14 mouse cellular contexts compared by ENCODE assay signal in genomic region chr12:110438367-110438973, GRCm38 (mm10). TPM values are rescaled to one million over a fixed set of nuclear protein-coding genes. Genes with fewer than 3 reads are reported as not detected.
DNase-seq lines count a peak whose midpoint lies in the region; ATAC-seq and TF ChIP-seq lines count a peak whose summit lies in the region.
"Had no signal": no experiment of that assay in that cellular context is flagged by ENCODE, and none has a peak within 500 bp of the region (broad histone marks: within the 10 kb centered on the region; RNA-seq: fewer than 3 reads in every experiment).

No protein-coding gene starts in this region.

- no peak overlapping the region for H3K9ac ChIP-seq in forebrain, postnatal 0 days
- H3K9ac ChIP-seq in forebrain, embryonic 12.5 days: no peak overlapping the region
- H3K9ac ChIP-seq in stomach, postnatal 0 days (ENCODE audit: low read length): no peak overlapping the region
- H3K9ac ChIP-seq: limb, embryonic 13.5 days; neural tube, embryonic 15.5 days; stomach, embryonic 15.5 days had no signal

- no peak for ATAC-seq in forebrain, postnatal 0 days
- no peak for ATAC-seq in forebrain, embryonic 12.5 days (ENCODE audit: low FRiP score)
- ATAC-seq in inflammation-experienced regulatory T-cells, adult 6 months: peak; percentile 38
- no peak for ATAC-seq in stomach, postnatal 0 days (ENCODE audit: low FRiP score, low TSS enrichment)

- H3K27ac ChIP-seq in forebrain, postnatal 0 days (ENCODE audit: low read depth, low read length): no peak overlapping the region
- H3K27ac ChIP-seq in forebrain, embryonic 12.5 days: no peak overlapping the region
- no peak overlapping the region for H3K27ac ChIP-seq in thymus, adult 2 months (ENCODE audit: control insufficient read depth, insufficient read depth, low read length)
- H3K27ac ChIP-seq in stomach, postnatal 0 days (replicated peaks): no peak overlapping the region
- H3K27ac ChIP-seq: limb, embryonic 13.5 days; neural tube, embryonic 15.5 days; stomach, embryonic 15.5 days had no signal

- H3K27me3 ChIP-seq in forebrain, postnatal 0 days (ENCODE audit: insufficient read depth, low read length): no peaks in the 10 kb centered on the region
- peaks cover 11% of the 10 kb centered on the region; the same call in 1 of the 2 replicates for H3K27me3 ChIP-seq in forebrain, embryonic 12.5 days
- no peaks in the 10 kb centered on the region for H3K27me3 ChIP-seq in thymus, adult 2 months (ENCODE audit: control insufficient read depth, insufficient read depth, low read length)
- H3K27me3 ChIP-seq in stomach, postnatal 0 days (ENCODE audit: control insufficient read depth, insufficient read depth, low read length): no peaks in the 10 kb centered on the region
- H3K27me3 ChIP-seq: neural tube, embryonic 15.5 days; stomach, embryonic 15.5 days had no signal

- no peak overlapping the region for H3K4me2 ChIP-seq in forebrain, postnatal 0 days (ENCODE audit: low read depth)
- H3K4me2 ChIP-seq in forebrain, embryonic 12.5 days: no peak overlapping the region
- H3K4me2 ChIP-seq in stomach, postnatal 0 days (replicated peaks; ENCODE audit: low read depth): no peak overlapping the region
- H3K4me2 ChIP-seq: heart, embryonic 11.5 days; limb, embryonic 13.5 days; neural tube, embryonic 15.5 days; stomach, embryonic 15.5 days had no signal

- no peak for TF ChIP-seq POLR2A in thymus, adult 2 months (IDR thresholded peaks at IDR 0.05; ENCODE audit: control insufficient read depth, extremely low read depth, insufficient read depth, low read length, poor library complexity)

- H3K9me3 ChIP-seq in forebrain, postnatal 0 days (ENCODE audit: low read length): no peaks in the 10 kb centered on the region
- no peaks in the 10 kb centered on the region; the same call in none of the 2 replicates for H3K9me3 ChIP-seq in forebrain, embryonic 12.5 days
- no peaks in the 10 kb centered on the region for H3K9me3 ChIP-seq in stomach, postnatal 0 days (ENCODE audit: control insufficient read depth, low read length)
- H3K9me3 ChIP-seq: neural tube, embryonic 15.5 days; stomach, embryonic 15.5 days had no signal

- intact Hi-C loops in heart, postnatal 14 days (cut with DNase I): no loop called here

- H3K36me3 ChIP-seq in forebrain, postnatal 0 days (ENCODE audit: insufficient read depth): no peaks in the 10 kb centered on the region
- no peaks in the 10 kb centered on the region for H3K36me3 ChIP-seq in forebrain, embryonic 12.5 days (replicated peaks)
- no peaks in the 10 kb centered on the region for H3K36me3 ChIP-seq in thymus, adult 2 months (ENCODE audit: control insufficient read depth, insufficient read depth, low read length)
- H3K36me3 ChIP-seq in stomach, postnatal 0 days (ENCODE audit: control insufficient read depth, insufficient read depth, low read length): no peaks in the 10 kb centered on the region
- H3K36me3 ChIP-seq: limb, embryonic 13.5 days; neural tube, embryonic 15.5 days; stomach, embryonic 15.5 days had no signal

- TF ChIP-seq CTCF in forebrain, postnatal 0 days (IDR thresholded peaks at IDR 0.05; ENCODE audit: low read depth): peak; percentile 17; the same call in 1 of the 2 replicates
- TF ChIP-seq CTCF in thymus, adult 2 months (IDR thresholded peaks at IDR 0.05; ENCODE audit: borderline replicate concordance, control insufficient read depth, extremely low read depth, insufficient read depth, low read length, poor library complexity): no peak
- TF ChIP-seq CTCF in stomach, postnatal 0 days (IDR thresholded peaks at IDR 0.05; ENCODE audit: low read depth): peak; percentile 73

- no peaks in the 10 kb centered on the region for H3K4me1 ChIP-seq in forebrain, postnatal 0 days (ENCODE audit: insufficient read depth)
- no peaks in the 10 kb centered on the region for H3K4me1 ChIP-seq in forebrain, embryonic 12.5 days
- H3K4me1 ChIP-seq in thymus, adult 2 months (replicated peaks; ENCODE audit: control insufficient read depth, insufficient read depth, low read length): 0 out of 2 replicates have a peak, but pooled peaks cover 3% of the 10 kb centered on the region
- H3K4me1 ChIP-seq in stomach, postnatal 0 days (replicated peaks; ENCODE audit: control insufficient read depth, insufficient read depth): no peaks in the 10 kb centered on the region
- H3K4me1 ChIP-seq: neural tube, embryonic 15.5 days; stomach, embryonic 15.5 days had no signal

- WGBS in forebrain, postnatal 0 days: 50% methylated on average over 5 of the region's 5 CpGs
- WGBS in forebrain, embryonic 12.5 days: 50% methylated on average over 5 of the region's 5 CpGs
- WGBS in thymus, adult 2 months: 46% methylated on average over 5 of the region's 5 CpGs
- WGBS in stomach, postnatal 0 days: 45% methylated on average over 5 of the region's 5 CpGs

- no peak for TF ChIP-seq EP300 in stomach, postnatal 0 days (optimal IDR thresholded peaks at IDR 0.05)

- DNase-seq in forebrain, postnatal 0 days: no peak
- DNase-seq in thymus, adult 2 months: peak; percentile 21
- DNase-seq in thymus, postnatal 10 days (ENCODE audit: low spot score in 2 of 2): no peak
- peak; percentile 38 for DNase-seq in stomach, postnatal 0 days (ENCODE audit: low spot score)
- no peak for DNase-seq in right cerebral cortex, postnatal 14 days
- DNase-seq in heart, postnatal 14 days: no peak
- DNase-seq: adrenal gland, postnatal 14 days; kidney, postnatal 4 days had no signal

- H3K4me3 ChIP-seq in forebrain, postnatal 0 days (ENCODE audit: low read depth, low read length): no peak overlapping the region
- no peak overlapping the region for H3K4me3 ChIP-seq in forebrain, embryonic 12.5 days (replicated peaks)
- no peak overlapping the region for H3K4me3 ChIP-seq in thymus, adult 2 months (ENCODE audit: control insufficient read depth, insufficient read depth, low read length)
- H3K4me3 ChIP-seq in stomach, postnatal 0 days (ENCODE audit: low read depth, low read length): no peak overlapping the region
- H3K4me3 ChIP-seq: limb, embryonic 13.5 days; neural tube, embryonic 15.5 days; stomach, embryonic 15.5 days had no signal

RNA-seq across cellular contexts. Expression of gene Ppp2r5c, which starts 8.4 kb away (rescaled TPM):
- 171 and 191 TPM in 2 replicates for total RNA-seq in forebrain, postnatal 0 days (2014; rRNA removed)
- 147 and 169 TPM in 2 replicates for polyA plus RNA-seq in forebrain, postnatal 0 days (2015; fragmentation: Nextera tagmentation; extraction: Ambion mirVana)
- polyA plus RNA-seq in forebrain, embryonic 12.5 days (2016; fragmentation: Nextera tagmentation; extraction: Ambion mirVana): 152 and 157 TPM in 2 replicates
- polyA plus RNA-seq in thymus, adult 2 months (2012; rRNA removed): 83.1 and 83.7 TPM in 2 replicates
- 100 to 1,000 TPM; 506 to 623 (median 523) TPM for polyA plus RNA-seq in inflammation-experienced regulatory T-cells, adult 6 months (2017; shearing (Covaris generic))
- 113 TPM in 2 replicates for polyA plus RNA-seq in stomach, postnatal 0 days (2015; fragmentation: Nextera tagmentation; extraction: Ambion mirVana)
- total RNA-seq in heart, postnatal 14 days (2021): 100 to 1,000 TPM; 102 to 103 TPM

Comparison
In these comparisons a context has a peak if more than half of its experiments do, and no peak if none do; other contexts are left out.
1. DNase-seq: peak in thymus, adult 2 months (single experiment) and stomach, postnatal 0 days (single experiment); none in forebrain, postnatal 0 days (single experiment), thymus, postnatal 10 days (0 of 2), right cerebral cortex, postnatal 14 days (single experiment) and heart, postnatal 14 days (0 of 2).